Mouse (Mus musculus) stomach, postnatal 0 days (tissue): ENCODE measurements around the gene Rapgef3.
A peak's percentile ranks its signal among the peaks of the same experiment; 100 is the strongest.

ENCODE experiments used
- CTCF ChIP-seq: IDR thresholded peaks from 2 replicates; pipeline ENCODE4 v1.5.1; 2016; ENCODE audit warnings: antibody characterized with exemption, low read depth, mild to moderate bottlenecking, moderate library complexity
- EP300 ChIP-seq: optimal IDR thresholded peaks from 2 replicates; pipeline ENCODE3; 2016; ENCODE audit warnings: antibody characterized with exemption

GRCm38 (mm10) chr15:97751676-97752075, 16.1 kb downstream of the Rapgef3 start:
- peak; percentile 69 for TF ChIP-seq CTCF
- no peak for TF ChIP-seq EP300
